Mouse (Mus musculus) liver, embryonic 11.5 days (tissue): Measurements from ENCODE around the gene Pgghg. TPM values are rescaled to one million over a fixed set of nuclear protein-coding genes. Genes with fewer than 3 reads are reported as not detected.
A peak's percentile ranks its signal among the peaks of the same experiment; 100 is the strongest.

Experiments
- ATAC-seq: fragments of 200-750 bp; cut with Nextera tagmentation; replicated peaks from 2 replicates; pipeline ENCODE4 v1.8.0; 2017; ENCODE audit warnings: moderate number of reproducible peaks, mild to moderate bottlenecking, moderate TSS enrichment, moderate library complexity; ENCODE audit not compliant: low FRiP score
- DNase-seq: peaks from one replicate; pipeline ENCODE4 v3.0.0-alpha.2; 2017; ENCODE audit warnings: low spot score
- H3K27ac ChIP-seq: fragments of 300-500 bp; sonication (generic); 2 replicates; pipeline ENCODE4 v1.5.1; 2014; ENCODE audit warnings: mild to moderate bottlenecking, low read depth, low read length, control low read depth
- H3K27me3 ChIP-seq: fragments of 300-500 bp; sonication (generic); replicated peaks from 2 replicates; pipeline ENCODE4 v1.6.1; 2014; ENCODE audit warnings: low read length, mixed read lengths; ENCODE audit not compliant: control insufficient read depth, insufficient read depth
- H3K36me3 ChIP-seq: fragments of 300-500 bp; sonication (generic); 2 replicates; pipeline ENCODE4 v1.6.1; 2014; ENCODE audit warnings: mild to moderate bottlenecking, low read length, moderate library complexity, mixed read lengths; ENCODE audit not compliant: control insufficient read depth, insufficient read depth
- H3K4me1 ChIP-seq: fragments of 300-500 bp; sonication (generic); replicated peaks from 2 replicates; pipeline ENCODE4 v1.6.1; 2014; ENCODE audit warnings: low read length, mixed read lengths; ENCODE audit not compliant: control insufficient read depth, insufficient read depth
- H3K4me2 ChIP-seq: fragments of 300-500 bp; sonication (generic); 2 replicates; pipeline ENCODE4 v1.6.1; 2014; ENCODE audit warnings: mild to moderate bottlenecking, control low read depth, moderate library complexity
- H3K4me3 ChIP-seq: fragments of 300-500 bp; sonication (generic); 2 replicates; pipeline ENCODE4 v1.5.1; 2014; ENCODE audit warnings: low read depth, low read length, control low read depth
- H3K9ac ChIP-seq: fragments of 300-500 bp; sonication (generic); 2 replicates; pipeline ENCODE4 v1.6.1; 2014; ENCODE audit warnings: low read depth, low read length, control low read depth
- H3K9me3 ChIP-seq: fragments of 300-500 bp; sonication (generic); 2 replicates; pipeline ENCODE4 v1.6.1; 2016; ENCODE audit warnings: low read length, inconsistent platforms, mixed read lengths; ENCODE audit not compliant: control insufficient read depth
- WGBS: fragments of 180-500 bp; shearing (Covaris S2); extraction: QIAGEN DNeasy Blood & Tissue Kit; methylation state at CpG from one replicate; pipeline ENCODE4 v1.1.7; 2014; 5-methylcytosine and 5-hydroxymethylcytosine counted together
- polyA plus RNA-seq: library from polyadenylated mRNA; unstranded; fragments of >200 nt; fragmentation: Nextera tagmentation; extraction: Ambion mirVana; gene quantifications from 2 replicates; pipeline ENCODE4 v1.2.1, GENCODE M21; 2014

Pgghg gene
- polyA plus RNA-seq, 1 experiment from 2014 or later: 13.1 TPM

GRCm38 (mm10) chr7:140939669-140940171 lies 1.5 kb upstream of the Pgghg start:
- Histone ChIP-seq H3K27ac (no peak overlapping the region), H3K4me2 (no peak overlapping the region)

DNA sequence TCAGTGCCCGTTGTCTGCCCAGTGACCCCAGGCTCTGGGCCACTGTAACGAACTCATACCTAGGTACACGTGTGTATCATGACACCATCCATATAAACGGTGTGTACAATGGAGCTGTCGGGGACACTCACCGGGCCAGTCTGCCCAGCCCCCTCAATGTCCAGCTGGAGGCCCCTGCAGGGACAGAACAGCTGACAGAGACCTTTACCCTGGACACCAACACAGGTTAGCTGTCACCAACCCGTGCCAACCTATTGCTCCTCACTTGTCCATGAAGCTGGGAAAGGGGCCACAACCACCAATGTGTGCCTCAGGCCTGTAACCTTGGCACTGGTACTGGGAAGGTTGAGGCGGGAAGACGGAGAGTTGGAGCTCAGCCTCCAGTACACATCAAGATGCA lies 1.1 kb downstream of the Pgghg start:
- 60% methylated on average over 9 of the region's 9 CpGs for WGBS
- H3K27me3 ChIP-seq: no peaks in the 10 kb centered on the region
- peaks cover 30% of the 10 kb centered on the region for H3K4me1 ChIP-seq
- peak overlapping the region; percentile 79 for H3K4me2 ChIP-seq
- H3K36me3 ChIP-seq: peaks cover 3% of the 10 kb centered on the region; the same call in 1 of the 2 replicates
- ATAC-seq (no peak), DNase-seq (no peak)
- no peaks in the 10 kb centered on the region for H3K9me3 ChIP-seq
- peak overlapping the region; percentile 83 for H3K9ac ChIP-seq
- peak overlapping the region; percentile 64 for H3K4me3 ChIP-seq
- H3K27ac ChIP-seq: peak overlapping the region; percentile 79

More at GRCm38 (mm10) chr7:140939669-140940171, 1.5 kb upstream of the Pgghg start:
- ATAC-seq (no peak), DNase-seq (peak; percentile 32)
- H3K36me3 ChIP-seq: no peaks in the 10 kb centered on the region
- 39% methylated on average over 8 of the region's 8 CpGs for WGBS
- peaks cover 16% of the 10 kb centered on the region for H3K4me1 ChIP-seq
- no peaks in the 10 kb centered on the region for H3K9me3 ChIP-seq
- H3K4me3 ChIP-seq: no peak overlapping the region
- H3K27me3 ChIP-seq: peaks cover 5% of the 10 kb centered on the region; the same call in 1 of the 2 replicates
- H3K9ac ChIP-seq: no peak overlapping the region

- no peaks in the 10 kb centered on the region for H3K9me3 ChIP-seq
- H3K27me3 ChIP-seq: no peaks in the 10 kb centered on the region
- ATAC-seq: no peak
- no peak overlapping the region; the same call in 1 of the 2 replicates for H3K9ac ChIP-seq
- DNase-seq: no peak
- H3K4me3 ChIP-seq: no peak overlapping the region
- H3K4me2 ChIP-seq: peak overlapping the region; percentile 79; the same call in 1 of the 2 replicates
- peaks cover 33% of the 10 kb centered on the region for H3K4me1 ChIP-seq
- H3K36me3 ChIP-seq: peaks cover 3% of the 10 kb centered on the region; the same call in 1 of the 2 replicates
- H3K27ac ChIP-seq: no peak overlapping the region
- 81% methylated on average over 10 of the region's 10 CpGs for WGBS
Measured at GRCm38 (mm10) chr7:140942811-140943210, 1.6 kb downstream of the Pgghg start.

DNA sequence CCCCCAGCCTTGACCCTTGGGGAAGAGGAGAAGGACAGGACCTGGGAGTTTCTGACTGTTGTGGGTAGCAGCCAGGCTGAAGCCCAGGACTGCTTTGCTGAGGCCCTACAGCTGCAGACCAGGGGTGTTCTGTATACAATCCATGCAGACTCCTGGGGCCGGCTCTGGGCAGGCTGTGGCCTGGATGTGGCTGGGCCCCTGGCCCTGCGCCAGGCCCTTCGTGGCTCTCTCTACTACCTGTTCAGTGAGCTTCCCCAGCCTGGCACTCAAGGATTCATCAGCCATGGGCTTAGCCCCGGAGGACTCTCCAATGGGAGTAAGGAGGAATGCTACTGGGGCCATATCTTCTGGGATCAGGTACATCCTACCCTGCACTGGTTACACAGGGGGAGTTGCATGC lies 2.2 kb downstream of the Pgghg start:
- H3K36me3 ChIP-seq: peaks cover 3% of the 10 kb centered on the region; the same call in 1 of the 2 replicates
- no peak for ATAC-seq
- H3K4me1 ChIP-seq: peaks cover 34% of the 10 kb centered on the region
- no peak overlapping the region for H3K27ac ChIP-seq
- no peak overlapping the region for H3K4me2 ChIP-seq
- no peaks in the 10 kb centered on the region for H3K9me3 ChIP-seq
- H3K27me3 ChIP-seq: no peaks in the 10 kb centered on the region
- H3K9ac ChIP-seq: no peak overlapping the region
- DNase-seq: no peak
- 79% methylated on average over 4 of the region's 4 CpGs for WGBS
- H3K4me3 ChIP-seq: no peak overlapping the region

DNA sequence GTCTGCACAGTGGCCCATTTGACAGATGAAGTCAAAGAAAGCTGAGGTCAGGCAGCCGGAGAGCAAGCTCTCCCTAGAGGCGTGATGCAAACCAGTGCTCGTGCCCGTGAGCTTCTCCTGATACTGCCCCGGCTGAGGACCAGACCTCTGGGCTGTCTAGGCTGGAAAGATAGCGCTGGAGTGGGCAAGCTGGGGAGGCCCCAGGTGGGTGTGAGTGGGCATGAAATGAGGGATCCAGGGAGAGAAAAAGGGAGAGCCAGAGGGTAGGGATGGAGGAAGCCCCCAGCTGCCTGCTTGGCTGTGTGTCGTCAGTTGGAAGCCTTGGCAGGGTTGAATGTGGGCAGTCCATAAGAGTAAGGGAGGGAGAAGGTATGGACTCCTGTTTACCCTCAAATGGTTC lies 3.0 kb downstream of the Pgghg start:
- ATAC-seq (no peak), DNase-seq (no peak)
- H3K36me3 ChIP-seq: peaks cover 3% of the 10 kb centered on the region; the same call in 1 of the 2 replicates
- H3K9ac ChIP-seq: no peak overlapping the region
- H3K27ac ChIP-seq: no peak overlapping the region
- H3K4me2 ChIP-seq: no peak overlapping the region
- 86% methylated on average over 7 of the region's 7 CpGs for WGBS
- no peak overlapping the region for H3K4me3 ChIP-seq
- H3K4me1 ChIP-seq: peaks cover 34% of the 10 kb centered on the region
- H3K9me3 ChIP-seq: no peaks in the 10 kb centered on the region
- H3K27me3 ChIP-seq: no peaks in the 10 kb centered on the region

- Histone ChIP-seq H3K4me3 (no peak overlapping the region), H3K27ac (no peak overlapping the region), H3K4me1 (peaks cover 34% of the 10 kb centered on the region), H3K9ac (no peak overlapping the region; the same call in 1 of the 2 replicates), H3K27me3 (no peaks in the 10 kb centered on the region), H3K4me2 (no peak overlapping the region), H3K36me3 (peaks cover 7% of the 10 kb centered on the region; the same call in 1 of the 2 replicates), H3K9me3 (no peaks in the 10 kb centered on the region)
- no peak for ATAC-seq
- no peak for DNase-seq
- 90% methylated on average over 5 of the region's 5 CpGs for WGBS
Measured at GRCm38 (mm10) chr7:140945247-140945646, 4.1 kb downstream of the Pgghg start.

DNA sequence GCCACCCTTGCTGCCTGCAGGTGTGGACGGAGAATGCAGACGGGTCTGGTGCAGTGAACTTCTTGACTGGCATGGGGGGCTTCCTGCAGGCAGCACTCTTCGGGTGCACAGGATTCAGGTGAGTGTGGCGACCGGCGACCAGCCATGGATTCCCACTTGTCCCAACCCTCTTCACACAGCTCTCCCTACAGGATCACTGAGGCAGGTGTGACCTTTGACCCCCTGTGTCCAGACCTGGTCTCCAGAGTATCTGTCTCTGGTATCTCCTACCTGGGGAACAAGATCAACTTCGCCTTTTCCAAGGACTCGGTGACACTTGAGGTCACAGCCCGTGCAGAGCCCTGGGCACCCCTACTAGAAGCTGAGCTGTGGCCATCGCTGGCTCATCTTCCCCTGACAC lies 5.1 kb downstream of the Pgghg start:
- Histone ChIP-seq H3K9me3 (no peaks in the 10 kb centered on the region), H3K36me3 (peaks cover 7% of the 10 kb centered on the region; the same call in 1 of the 2 replicates), H3K27me3 (no peaks in the 10 kb centered on the region), H3K9ac (no peak overlapping the region), H3K4me2 (no peak overlapping the region), H3K4me3 (no peak overlapping the region), H3K4me1 (peaks cover 27% of the 10 kb centered on the region), H3K27ac (no peak overlapping the region)
- 85% methylated on average over 10 of the region's 10 CpGs for WGBS
- no peak for DNase-seq
- no peak for ATAC-seq

GRCm38 (mm10) chr7:140946980-140947379 lies 5.8 kb downstream of the Pgghg start:
- Histone ChIP-seq H3K4me1 (peaks cover 27% of the 10 kb centered on the region), H3K9ac (0 out of 2 replicates have a peak overlapping the region, but pooled peaks have one; percentile 26)

GRCm38 (mm10) chr7:140948161-140948560 lies 7.0 kb downstream of the Pgghg start:
- Histone ChIP-seq H3K36me3 (peaks cover 7% of the 10 kb centered on the region; the same call in 1 of the 2 replicates), H3K9ac (no peak overlapping the region), H3K4me3 (no peak overlapping the region), H3K27me3 (no peaks in the 10 kb centered on the region), H3K4me2 (no peak overlapping the region), H3K27ac (peak overlapping the region; percentile 2; the same call in 1 of the 2 replicates), H3K9me3 (no peaks in the 10 kb centered on the region), H3K4me1 (peaks cover 19% of the 10 kb centered on the region)
- 31% methylated on average over 8 of the region's 8 CpGs for WGBS
- ATAC-seq (no peak), DNase-seq (peak; percentile 32)

More at GRCm38 (mm10) chr7:140946980-140947379, 5.8 kb downstream of the Pgghg start:
- peak overlapping the region; percentile 28; the same call in 1 of the 2 replicates for H3K27ac ChIP-seq
- WGBS: 19% methylated on average over 7 of the region's 7 CpGs
- 0 out of 2 replicates have a peak, but pooled peaks have one; percentile 11 for ATAC-seq
- H3K9me3 ChIP-seq: no peaks in the 10 kb centered on the region
- no peaks in the 10 kb centered on the region for H3K27me3 ChIP-seq
- DNase-seq: peak; percentile 31
- peaks cover 7% of the 10 kb centered on the region; the same call in 1 of the 2 replicates for H3K36me3 ChIP-seq
- no peak overlapping the region for H3K4me3 ChIP-seq
- H3K4me2 ChIP-seq: peak overlapping the region; percentile 13; the same call in 1 of the 2 replicates
